Mouse (Mus musculus) limb, embryonic 12.5 days (tissue): Measurements from ENCODE around the gene Klf13. TPM values are rescaled to one million over a fixed set of nuclear protein-coding genes. Genes with fewer than 3 reads are reported as not detected.
A peak's percentile ranks its signal among the peaks of the same experiment; 100 is the strongest.

ENCODE experiments used
- ATAC-seq: fragments of 200-750 bp; cut with Nextera tagmentation; 2 replicates; pipeline ENCODE4 v1.8.0; 2017; ENCODE audit warnings: low read depth, moderate TSS enrichment; ENCODE audit not compliant: insufficient number of reproducible peaks, insufficient read depth, low FRiP score, low TSS enrichment
- H3K27ac ChIP-seq: fragments of 300-500 bp; sonication (generic); 2 replicates; pipeline ENCODE4 v1.5.1; 2016; ENCODE audit warnings: mild to moderate bottlenecking, moderate library complexity
- H3K27me3 ChIP-seq: fragments of 300-500 bp; sonication (generic); 2 replicates; pipeline ENCODE4 v1.6.1; 2016; ENCODE audit warnings: mild to moderate bottlenecking, moderate library complexity
- H3K36me3 ChIP-seq: fragments of 300-500 bp; sonication (generic); 2 replicates; pipeline ENCODE4 v1.6.1; 2016; ENCODE audit warnings: mild to moderate bottlenecking, moderate library complexity
- H3K4me1 ChIP-seq: fragments of 300-500 bp; sonication (generic); replicated peaks from 2 replicates; pipeline ENCODE4 v1.6.1; 2016
- H3K4me2 ChIP-seq: fragments of 300-500 bp; sonication (generic); 2 replicates; pipeline ENCODE4 v1.6.1; 2016; ENCODE audit warnings: mild to moderate bottlenecking, moderate library complexity
- H3K4me3 ChIP-seq: fragments of 300-500 bp; sonication (generic); replicated peaks from 2 replicates; pipeline ENCODE4 v1.5.1; 2016; ENCODE audit warnings: mild to moderate bottlenecking
- H3K9ac ChIP-seq: fragments of 300-500 bp; sonication (generic); replicated peaks from 2 replicates; pipeline ENCODE4 v1.6.1; 2016; ENCODE audit warnings: mild to moderate bottlenecking, moderate library complexity
- H3K9me3 ChIP-seq: fragments of 300-500 bp; sonication (generic); 2 replicates; pipeline ENCODE4 v1.6.1; 2016; ENCODE audit warnings: mild to moderate bottlenecking, moderate library complexity
- WGBS: fragments of 180-500 bp; shearing (Covaris S2); methylation state at CpG from one replicate; pipeline ENCODE4 v1.1.7; 2016; 5-methylcytosine and 5-hydroxymethylcytosine counted together
- polyA plus RNA-seq: library from polyadenylated mRNA; unstranded; fragments of >200 nt; fragmentation: Nextera tagmentation; extraction: Ambion mirVana; gene quantifications from 2 replicates; pipeline ENCODE4 v1.2.1, GENCODE M21; 2016

The Klf13 gene
- polyA plus RNA-seq, 1 experiment from 2014 or later, result 17.0 TPM

DNA sequence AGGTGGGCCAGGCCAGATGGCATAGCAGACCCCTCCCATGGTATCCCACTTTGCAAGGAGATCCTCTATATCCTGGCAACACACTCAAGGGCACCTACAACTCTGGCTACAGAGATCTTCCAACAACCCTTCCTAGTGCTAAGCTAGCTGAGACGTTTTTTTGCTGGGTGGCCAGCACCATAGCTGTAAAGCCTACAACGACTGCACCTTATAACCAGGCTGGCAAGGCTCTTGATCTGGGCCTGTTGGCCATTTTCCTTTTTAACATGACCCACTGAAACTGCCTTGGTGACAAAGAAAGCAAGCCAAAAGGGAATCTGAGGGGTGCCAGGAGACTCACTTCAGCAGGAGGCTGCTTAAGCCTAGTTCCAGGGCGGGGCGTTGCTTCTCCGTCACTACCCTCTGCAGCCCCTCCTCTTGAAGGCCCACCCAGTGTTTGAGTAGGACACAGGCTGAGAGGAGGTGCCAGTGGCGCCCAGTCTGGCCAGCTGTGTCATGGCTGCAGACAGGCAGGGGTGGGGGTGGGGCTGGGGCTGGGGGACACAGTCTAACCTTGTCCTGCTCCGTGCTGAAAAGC lies 26.4 kb downstream of the Klf13 start:
- H3K36me3 ChIP-seq, result no peaks in the 10 kb centered on the region
- H3K4me1 ChIP-seq, result peaks cover 64% of the 10 kb centered on the region
- H3K27me3 ChIP-seq, result no peaks in the 10 kb centered on the region
- H3K4me3 ChIP-seq, result no peak overlapping the region
- 31% methylated on average over 7 of the region's 7 CpGs for WGBS
- no peaks in the 10 kb centered on the region for H3K9me3 ChIP-seq
- H3K27ac ChIP-seq, result peak overlapping the region; percentile 42; the same call in 1 of the 2 replicates
- H3K9ac ChIP-seq, result no peak overlapping the region
- ATAC-seq, result 0 out of 2 replicates have a peak, but pooled peaks have one; percentile 24
- H3K4me2 ChIP-seq, result no peak overlapping the region

- H3K27ac ChIP-seq, result peak overlapping the region; percentile 42; the same call in 1 of the 2 replicates
- no peak overlapping the region for H3K4me2 ChIP-seq
- 54% methylated on average over 8 of the region's 8 CpGs for WGBS
- H3K4me1 ChIP-seq, result peaks cover 64% of the 10 kb centered on the region
- no peaks in the 10 kb centered on the region for H3K27me3 ChIP-seq
- no peaks in the 10 kb centered on the region for H3K36me3 ChIP-seq
- H3K9ac ChIP-seq, result no peak overlapping the region
- no peak for ATAC-seq
- H3K9me3 ChIP-seq, result no peaks in the 10 kb centered on the region
- no peak overlapping the region for H3K4me3 ChIP-seq
Measured at GRCm38 (mm10) chr7:63911383-63912233, 27.1 kb downstream of the Klf13 start.

GRCm38 (mm10) chr7:63910912-63911311 lies 27.8 kb downstream of the Klf13 start:
- no peak for ATAC-seq
- WGBS, result 30% methylated on average over 4 of the region's 4 CpGs
- H3K4me2 ChIP-seq, result no peak overlapping the region
- no peaks in the 10 kb centered on the region for H3K36me3 ChIP-seq
- peaks cover 64% of the 10 kb centered on the region for H3K4me1 ChIP-seq
- H3K27me3 ChIP-seq, result no peaks in the 10 kb centered on the region
- no peak overlapping the region for H3K9ac ChIP-seq
- no peak overlapping the region for H3K4me3 ChIP-seq
- no peaks in the 10 kb centered on the region for H3K9me3 ChIP-seq
- peak overlapping the region; percentile 64; the same call in 1 of the 2 replicates for H3K27ac ChIP-seq

DNA sequence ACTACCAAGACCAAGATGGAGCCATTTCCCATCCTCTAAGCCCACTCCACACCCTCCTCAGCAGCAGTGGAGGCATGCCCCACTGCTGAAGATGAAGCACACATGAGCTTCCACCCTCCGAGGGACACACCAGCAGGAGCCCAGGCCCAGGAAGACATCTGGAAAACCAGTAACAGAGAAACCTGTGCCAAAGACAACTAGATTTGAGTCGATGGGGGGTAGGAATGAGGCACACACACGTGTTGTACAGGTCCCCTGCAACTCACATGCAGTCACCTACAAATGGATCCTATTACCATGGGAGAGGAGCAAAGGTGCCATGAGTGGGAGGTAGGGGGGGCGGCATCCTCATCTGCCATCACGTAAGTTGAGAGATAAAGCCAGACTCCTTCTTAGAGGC lies 28.5 kb downstream of the Klf13 start:
- ATAC-seq, result no peak
- Histone ChIP-seq H3K9ac (no peak overlapping the region), H3K4me3 (no peak overlapping the region), H3K36me3 (no peaks in the 10 kb centered on the region), H3K27me3 (no peaks in the 10 kb centered on the region), H3K4me1 (peaks cover 64% of the 10 kb centered on the region), H3K4me2 (no peak overlapping the region), H3K9me3 (no peaks in the 10 kb centered on the region), H3K27ac (no peak overlapping the region)
- WGBS, result 60% methylated on average over 5 of the region's 5 CpGs

- H3K27ac ChIP-seq, result peak overlapping the region; percentile 50; the same call in 1 of the 2 replicates
- H3K9ac ChIP-seq, result no peak overlapping the region
- 0 out of 2 replicates have a peak, but pooled peaks have one; percentile 16 for ATAC-seq
- H3K27me3 ChIP-seq, result no peaks in the 10 kb centered on the region
- 28% methylated on average over 10 of the region's 11 CpGs for WGBS
- no peaks in the 10 kb centered on the region for H3K36me3 ChIP-seq
- H3K4me2 ChIP-seq, result peak overlapping the region; percentile 10; the same call in 1 of the 2 replicates
- H3K9me3 ChIP-seq, result no peaks in the 10 kb centered on the region
- H3K4me1 ChIP-seq, result peaks cover 57% of the 10 kb centered on the region
- H3K4me3 ChIP-seq, result no peak overlapping the region
Measured at GRCm38 (mm10) chr7:63908496-63909285, 30.0 kb downstream of the Klf13 start.

DNA sequence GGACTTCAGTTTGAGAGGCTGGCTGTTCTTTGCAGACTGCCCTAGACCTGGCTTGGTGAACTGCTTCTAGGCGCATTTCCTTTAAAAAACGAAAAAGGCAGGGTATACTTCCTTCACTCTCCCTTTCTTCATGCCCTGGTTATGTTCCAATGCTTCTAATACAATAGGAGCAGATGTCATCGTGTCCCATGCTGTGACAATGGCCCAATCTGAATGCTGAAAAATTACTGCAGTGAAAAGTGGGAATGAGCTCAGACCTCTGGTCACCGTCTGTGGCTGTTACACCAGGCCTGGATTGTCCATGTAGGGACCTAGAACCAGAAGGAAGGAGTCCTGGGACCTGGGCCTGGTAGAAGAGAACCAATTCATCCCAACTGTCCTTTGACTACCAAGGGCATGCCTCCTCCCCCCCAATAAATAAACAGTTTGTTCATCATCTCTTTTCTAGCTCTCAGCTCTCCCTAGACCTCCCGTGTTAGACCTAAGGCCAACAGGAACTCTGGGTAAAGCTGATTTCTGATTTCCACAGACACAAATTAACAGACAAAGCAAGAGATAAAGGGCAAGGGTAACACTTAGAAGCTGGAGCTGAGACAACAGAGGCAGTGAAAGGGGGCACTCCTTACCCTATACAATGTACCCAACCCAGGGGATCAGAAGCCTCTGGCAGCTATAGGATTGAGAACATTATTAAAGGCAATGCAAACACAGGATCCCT lies 30.8 kb downstream of the Klf13 start:
- ATAC-seq, result no peak
- Histone ChIP-seq H3K4me2 (no peak overlapping the region), H3K9ac (no peak overlapping the region), H3K4me1 (peaks cover 57% of the 10 kb centered on the region), H3K27me3 (no peaks in the 10 kb centered on the region), H3K4me3 (no peak overlapping the region), H3K36me3 (no peaks in the 10 kb centered on the region), H3K27ac (peak overlapping the region; percentile 50; the same call in 1 of the 2 replicates), H3K9me3 (no peaks in the 10 kb centered on the region)
- WGBS, result 84% methylated on average over 5 of the region's 5 CpGs

- no peak for ATAC-seq
- Histone ChIP-seq H3K27ac (no peak overlapping the region), H3K4me2 (no peak overlapping the region), H3K9ac (no peak overlapping the region), H3K4me1 (peaks cover 47% of the 10 kb centered on the region), H3K27me3 (no peaks in the 10 kb centered on the region), H3K4me3 (no peak overlapping the region), H3K9me3 (no peaks in the 10 kb centered on the region), H3K36me3 (no peaks in the 10 kb centered on the region)
- WGBS, result 85% methylated on average over 5 of the region's 5 CpGs
Measured at GRCm38 (mm10) chr7:63905642-63906041, 33.1 kb downstream of the Klf13 start.

DNA sequence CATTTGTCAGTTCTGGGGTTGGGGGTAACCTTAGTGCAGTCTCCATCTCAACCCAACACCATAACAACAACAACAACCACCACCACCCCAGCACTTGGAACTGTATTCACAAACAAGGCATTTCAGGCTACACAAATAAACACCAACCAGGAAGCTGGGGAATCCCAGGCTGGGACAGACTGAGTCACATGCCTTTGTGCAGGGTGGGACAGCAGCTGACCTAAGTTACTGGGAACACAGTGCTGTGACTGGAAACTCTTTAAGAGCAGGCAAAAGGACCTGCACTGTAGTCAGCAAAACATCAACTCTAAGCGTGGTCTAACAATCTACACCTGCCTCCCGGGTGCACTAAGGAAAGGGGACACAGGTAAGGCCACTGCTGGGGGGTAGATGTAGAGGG lies 33.5 kb downstream of the Klf13 start:
- Histone ChIP-seq H3K27me3 (no peaks in the 10 kb centered on the region), H3K4me2 (no peak overlapping the region), H3K4me3 (no peak overlapping the region), H3K27ac (no peak overlapping the region), H3K4me1 (peaks cover 42% of the 10 kb centered on the region), H3K9me3 (no peaks in the 10 kb centered on the region), H3K9ac (no peak overlapping the region), H3K36me3 (no peaks in the 10 kb centered on the region)
- no peak for ATAC-seq
- 83% methylated on average over 2 of the region's 2 CpGs for WGBS

DNA sequence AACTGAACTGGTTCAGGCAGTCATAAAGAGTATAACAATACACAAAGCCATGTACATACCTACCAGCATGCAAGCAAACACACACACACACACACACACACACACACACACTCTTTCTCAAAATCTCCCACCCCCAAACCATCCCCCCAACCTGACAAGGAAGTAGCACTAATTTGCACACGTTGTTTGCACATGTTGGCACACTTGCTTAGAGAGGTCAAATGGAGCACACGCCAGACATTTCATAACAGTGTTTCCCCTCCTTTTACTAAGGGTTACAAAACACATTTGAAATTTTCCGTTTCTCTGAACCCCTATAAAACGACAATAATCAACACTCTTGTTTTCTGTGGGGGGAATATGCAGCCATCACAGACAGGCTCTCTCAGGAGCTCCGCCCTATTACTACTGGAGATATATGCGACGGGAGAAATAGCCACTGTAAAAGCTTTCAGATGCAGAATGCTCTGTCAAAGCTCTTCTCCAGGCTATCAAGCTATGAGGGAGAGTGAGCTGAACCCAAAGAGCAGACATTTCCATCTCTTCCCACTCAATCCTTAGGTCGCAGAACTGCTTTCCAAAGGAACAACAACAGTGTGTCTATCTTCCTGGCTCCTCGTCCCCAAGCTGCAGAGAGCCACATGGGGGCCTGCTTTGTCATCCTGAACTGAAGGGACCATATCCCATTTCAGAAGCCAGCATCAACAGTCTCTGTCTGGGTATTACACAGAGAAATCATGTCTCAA lies 34.9 kb downstream of the Klf13 start:
- 58% methylated on average over 9 of the region's 9 CpGs for WGBS
- Histone ChIP-seq H3K27me3 (no peaks in the 10 kb centered on the region), H3K36me3 (no peaks in the 10 kb centered on the region), H3K4me3 (no peak overlapping the region), H3K9me3 (no peaks in the 10 kb centered on the region), H3K4me2 (no peak overlapping the region), H3K9ac (no peak overlapping the region), H3K4me1 (peaks cover 34% of the 10 kb centered on the region), H3K27ac (0 out of 2 replicates have a peak overlapping the region, but pooled peaks have one; percentile 84)
- ATAC-seq, result no peak

GRCm38 (mm10) chr7:63902604-63903210 lies 36.0 kb downstream of the Klf13 start:
- H3K27ac ChIP-seq, result peak overlapping the region; percentile 84

More at GRCm38 (mm10) chr7:63902604-63903210, 36.0 kb downstream of the Klf13 start:
- Histone ChIP-seq H3K4me2 (no peak overlapping the region), H3K4me3 (no peak overlapping the region), H3K9me3 (no peaks in the 10 kb centered on the region), H3K27me3 (peaks cover 8% of the 10 kb centered on the region; the same call in 1 of the 2 replicates), H3K4me1 (peaks cover 26% of the 10 kb centered on the region), H3K36me3 (no peaks in the 10 kb centered on the region), H3K9ac (no peak overlapping the region)
- 0 out of 2 replicates have a peak, but pooled peaks have one; percentile 22 for ATAC-seq
- WGBS, result 23% methylated on average over 3 of the region's 3 CpGs
